ENCODE assay signal across 8 mouse cellular contexts in the genomic region with DNA sequence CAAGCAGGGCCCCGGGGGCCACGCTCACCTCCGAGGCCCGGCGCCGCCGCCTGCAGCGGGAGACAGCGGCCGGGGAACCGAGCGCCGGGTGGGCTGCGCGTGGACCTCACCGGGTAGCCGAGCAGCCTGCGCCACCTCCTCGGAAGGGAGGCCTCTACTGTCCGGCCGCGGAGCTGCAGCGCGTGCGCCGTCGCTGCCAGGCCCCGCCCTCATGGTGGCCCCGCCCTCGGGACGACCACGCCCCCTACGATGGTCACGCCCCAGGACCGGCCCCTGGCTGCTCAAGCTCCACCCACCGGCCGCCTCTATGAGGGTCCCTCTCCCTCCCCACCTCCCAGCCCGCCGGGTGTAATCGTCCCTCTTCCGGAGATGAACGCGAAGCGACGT. TPM values are rescaled to one million over a fixed set of nuclear protein-coding genes. Genes with fewer than 3 reads are reported as not detected.
DNase-seq lines count a peak whose midpoint lies in the region; ATAC-seq and TF ChIP-seq lines count a peak whose summit lies in the region.

No protein-coding gene starts in this region.

- H3K9me3 ChIP-seq in embryonic facial prominence, embryonic 11.5 days (replicated peaks; ENCODE audit: control insufficient read depth, low read length) = no peaks in the 10 kb centered on the region
- peaks cover 5% of the 10 kb centered on the region; the same call in 1 of the 2 replicates for H3K9me3 ChIP-seq in intestine, postnatal 0 days (ENCODE audit: control insufficient read depth)
- no peaks in the 10 kb centered on the region for H3K9me3 ChIP-seq in midbrain, embryonic 10.5 days (replicated peaks)

- H3K4me2 ChIP-seq in embryonic facial prominence, embryonic 11.5 days (ENCODE audit: low read depth, low read length) = peak overlapping the region; percentile 100
- peak overlapping the region; percentile 100 for H3K4me2 ChIP-seq in intestine, postnatal 0 days (replicated peaks; ENCODE audit: low read depth)

- TF ChIP-seq CTCF in intestine, postnatal 0 days (IDR thresholded peaks at IDR 0.05; ENCODE audit: low read depth) = peak; percentile 79

- under 1% methylated on average over 32 of the region's 45 CpGs for WGBS in embryonic facial prominence, embryonic 11.5 days
- under 1% methylated on average over 44 of the region's 45 CpGs for WGBS in intestine, postnatal 0 days
- under 1% methylated on average over 45 of the region's 45 CpGs for WGBS in midbrain, embryonic 10.5 days

- H3K36me3 ChIP-seq in embryonic facial prominence, embryonic 11.5 days (replicated peaks; ENCODE audit: control insufficient read depth, insufficient read depth, low read depth, low read length) = no peaks in the 10 kb centered on the region
- no peaks in the 10 kb centered on the region for H3K36me3 ChIP-seq in intestine, postnatal 0 days (ENCODE audit: control insufficient read depth, insufficient read depth)
- H3K36me3 ChIP-seq in midbrain, embryonic 10.5 days = no peaks in the 10 kb centered on the region

- peak; percentile 88 for ATAC-seq in embryonic facial prominence, embryonic 11.5 days (replicated peaks; ENCODE audit: insufficient number of reproducible peaks, low FRiP score, low TSS enrichment, low read depth)
- peak; percentile 98 for ATAC-seq in granulocyte monocyte progenitor cell, adult 5-6 weeks (replicated peaks; ENCODE audit: poor library complexity, severe bottlenecking)
- peak; percentile 88 for ATAC-seq in intestine, postnatal 0 days

- H3K4me1 ChIP-seq in embryonic facial prominence, embryonic 11.5 days (ENCODE audit: control insufficient read depth, insufficient read depth, low read length) = no peaks in the 10 kb centered on the region
- peaks cover 5% of the 10 kb centered on the region; the same call in 1 of the 2 replicates for H3K4me1 ChIP-seq in intestine, postnatal 0 days (replicated peaks; ENCODE audit: control insufficient read depth, insufficient read depth, low read length)
- peaks cover 21% of the 10 kb centered on the region for H3K4me1 ChIP-seq in midbrain, embryonic 10.5 days

- 0 out of 2 replicates have a peak overlapping the region, but pooled peaks have one; percentile 11 for H3K27ac ChIP-seq in embryonic facial prominence, embryonic 11.5 days (replicated peaks; ENCODE audit: low read depth, low read length)
- no peak overlapping the region for H3K27ac ChIP-seq in intestine, postnatal 0 days (ENCODE audit: low read depth, low read length)
- H3K27ac ChIP-seq in midbrain, embryonic 10.5 days (replicated peaks) = peak overlapping the region; percentile 88

- intact Hi-C loops in left cerebral cortex, postnatal 36 days (cut with DNase I) = loop anchor here (5.0 kb wide), 1 partner anchor 117 kb away; the partner anchor contains the start of gene Barhl2

- H3K9ac ChIP-seq in embryonic facial prominence, embryonic 11.5 days (replicated peaks; ENCODE audit: low read length) = peak overlapping the region; percentile 70
- H3K9ac ChIP-seq in intestine, postnatal 0 days (ENCODE audit: low read depth, low read length) = peak overlapping the region; percentile 26; the same call in 1 of the 2 replicates

- H3K27me3 ChIP-seq in embryonic facial prominence, embryonic 11.5 days (ENCODE audit: control insufficient read depth, insufficient read depth, low read length) = peaks cover 5% of the 10 kb centered on the region; the same call in 1 of the 2 replicates
- H3K27me3 ChIP-seq in intestine, postnatal 0 days (replicated peaks; ENCODE audit: control insufficient read depth, insufficient read depth, low read length) = peaks cover 37% of the 10 kb centered on the region
- H3K27me3 ChIP-seq in midbrain, embryonic 10.5 days (ENCODE audit: low read depth, poor library complexity, severe bottlenecking) = peaks cover 75% of the 10 kb centered on the region

- DNase-seq in adrenal gland, postnatal 25 days = peak; percentile 85
- DNase-seq in embryonic facial prominence, embryonic 11.5 days (ENCODE audit: low spot score) = peak; percentile 88
- DNase-seq in left cerebral cortex, postnatal 36 days (ENCODE audit: low spot score in 2 of 2) = peak; percentile 83 to 86
- DNase-seq in midbrain, embryonic 10.5 days (ENCODE audit: low spot score) = peak; percentile 93
- DNase-seq in right cerebral cortex, postnatal 36 days (ENCODE audit: low spot score in 2 of 2) = peak; percentile 67 to 69
- peak; percentile 75 to 84 for DNase-seq in urinary bladder, postnatal 36 days (ENCODE audit: low spot score in 2 of 2)

- H3K4me3 ChIP-seq in embryonic facial prominence, embryonic 11.5 days (ENCODE audit: low read depth, low read length) = peak overlapping the region; percentile 61
- peak overlapping the region; percentile 63 for H3K4me3 ChIP-seq in intestine, postnatal 0 days (ENCODE audit: low read depth, low read length)
- peak overlapping the region; percentile 70 for H3K4me3 ChIP-seq in midbrain, embryonic 10.5 days

RNA-seq across cellular contexts. Expression of gene Gm17304, which starts 34.3 kb away (rescaled TPM):
- total RNA-seq in adrenal gland, postnatal 25 days (2021) = not detected in 2 replicates
- polyA plus RNA-seq in embryonic facial prominence, embryonic 11.5 days (2014; fragmentation: Nextera tagmentation; extraction: Ambion mirVana) = not detected in 2 replicates
- total RNA-seq in granulocyte monocyte progenitor cell, adult 5-6 weeks (2014; fragmentation: Nextera tagmentation) = not detected in 2 replicates
- not detected in 2 replicates for total RNA-seq in granulocyte monocyte progenitor cell, adult 5-6 weeks (2017)
- polyA plus RNA-seq in intestine, postnatal 0 days (2015; fragmentation: Nextera tagmentation; extraction: Ambion mirVana) = not detected in 2 replicates
- total RNA-seq in left cerebral cortex, postnatal 36 days (2021) = not detected
- not detected in 2 replicates for polyA plus RNA-seq in midbrain, embryonic 10.5 days (2016; fragmentation: Nextera tagmentation; extraction: Ambion mirVana)
